Mouse (Mus musculus) lung, postnatal 10 days (tissue): ENCODE results near the gene Rsg1.
A peak's percentile ranks its signal among the peaks of the same experiment; 100 is the strongest.

Experiments used
- DNase-seq: peaks from one replicate; pipeline ENCODE4 v3.0.0; 2021

The Rsg1 gene

DNA sequence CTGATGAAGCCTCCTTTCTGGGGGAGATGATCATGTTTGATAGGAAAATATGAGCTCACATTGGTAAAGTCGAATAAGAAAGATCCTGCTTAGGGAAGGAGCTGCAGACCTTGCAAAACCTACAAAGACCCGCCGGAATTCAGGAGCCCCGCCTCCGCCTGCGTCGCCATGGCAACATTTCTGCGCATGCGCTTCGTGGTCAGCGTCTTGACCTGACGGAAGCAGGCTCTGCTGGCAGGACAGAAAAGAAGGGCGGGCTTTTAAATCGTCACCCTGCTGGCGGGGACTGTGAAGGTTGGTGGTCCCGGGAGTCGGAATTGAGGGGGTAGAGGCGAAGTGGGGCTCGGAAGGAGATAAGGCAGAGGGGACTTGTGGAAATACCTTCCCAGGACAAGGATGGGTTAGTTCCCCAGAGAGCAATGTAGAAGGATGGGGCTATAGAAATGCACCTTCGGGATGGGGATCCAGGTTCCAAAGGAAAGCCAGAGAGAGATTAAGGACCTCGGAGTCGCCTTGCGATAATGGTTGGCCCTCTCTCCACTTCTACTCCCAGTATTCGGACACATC lies at the start of gene Rsg1:
Rsg1 (plus strand) TSS at position 187 of the 567 bp plus-strand sequence.
- DNase-seq = peak; percentile 96

DNA sequence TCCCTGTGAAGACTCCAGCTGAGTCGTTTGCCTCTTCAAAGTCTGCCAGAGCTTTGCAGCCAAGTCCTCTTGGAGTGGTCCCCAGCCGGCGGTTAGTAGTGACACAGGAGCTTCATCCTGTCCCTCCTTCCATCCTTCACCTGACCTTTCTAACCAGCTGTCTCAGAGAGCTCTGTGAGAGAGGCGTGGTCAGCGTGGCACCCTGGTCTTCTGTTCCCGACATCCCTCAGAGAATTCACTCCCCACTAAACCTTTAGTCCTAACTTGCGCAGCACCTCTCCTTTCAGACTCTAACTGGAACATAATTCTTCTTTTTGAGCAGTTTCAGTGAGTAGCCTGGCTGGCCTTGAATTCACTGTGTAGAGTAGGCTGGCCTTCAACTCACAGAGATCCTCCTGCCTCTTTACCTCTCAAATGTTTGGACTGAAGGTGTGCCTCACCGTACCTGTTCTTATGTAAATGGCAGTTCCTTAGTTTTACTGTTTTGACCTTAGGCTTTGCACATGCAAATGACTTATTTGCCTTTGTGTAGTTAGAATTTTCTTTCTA lies 47.9 kb upstream of the Rsg1 start:
- no peak for DNase-seq

DNA sequence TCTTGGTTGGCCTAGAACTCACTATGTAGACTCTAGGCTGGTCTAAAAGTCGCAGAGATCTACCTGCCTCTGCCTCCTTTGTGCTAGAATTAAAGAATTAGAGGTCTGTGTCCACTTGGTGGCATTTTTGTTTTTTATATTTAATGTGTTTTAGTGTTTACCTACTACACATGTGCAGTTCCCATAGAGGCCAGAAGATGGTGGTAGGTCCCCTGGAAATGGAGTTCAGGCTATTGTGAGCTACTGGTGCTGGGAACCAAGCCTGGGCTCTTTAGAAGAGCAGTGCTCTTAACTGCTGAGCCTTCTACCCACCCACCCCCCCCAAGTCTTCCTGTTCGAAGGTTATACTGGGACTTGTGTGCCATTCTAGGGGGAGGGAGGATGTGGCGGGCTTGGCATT lies 46.6 kb upstream of the Rsg1 start:
- DNase-seq = no peak

DNA sequence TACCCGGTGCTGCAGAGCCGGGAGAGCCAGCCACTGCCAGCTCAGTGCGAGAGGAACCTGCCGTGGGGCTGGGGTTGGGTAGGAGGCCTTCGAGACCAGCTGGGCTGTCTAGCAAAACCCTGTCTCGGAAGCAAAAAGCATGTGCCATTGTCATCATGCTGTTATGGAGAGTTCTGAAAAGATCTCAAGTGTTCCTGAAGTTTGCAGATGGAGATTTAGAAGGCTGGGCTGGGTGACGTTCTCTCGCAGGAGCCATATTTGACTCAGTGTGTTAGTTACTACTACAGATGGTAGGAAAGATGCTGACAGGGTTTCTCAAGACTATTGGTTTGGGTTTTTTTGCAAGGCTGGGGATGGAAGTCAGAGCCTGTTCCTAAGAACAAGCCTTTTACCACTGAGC lies 41.6 kb upstream of the Rsg1 start:
- no peak for DNase-seq

DNA sequence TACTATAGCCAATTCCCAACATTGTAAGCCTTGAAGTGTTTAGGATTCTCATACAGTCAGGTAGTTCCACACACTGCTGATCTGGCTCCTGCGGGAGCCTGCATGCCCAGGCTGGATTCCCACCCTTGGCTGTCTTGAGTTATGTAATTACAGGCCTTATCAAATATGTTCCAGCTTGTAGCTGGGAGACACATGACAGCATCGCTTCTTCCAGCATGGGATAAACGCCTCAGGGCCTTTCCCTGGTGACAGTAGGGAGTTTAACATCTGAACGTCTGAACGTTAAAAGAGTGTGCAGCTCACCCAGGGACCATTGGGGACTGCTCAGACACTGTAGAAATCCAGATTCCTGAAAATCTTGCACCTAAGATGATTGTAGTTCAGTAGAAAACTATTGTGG lies 38.0 kb upstream of the Rsg1 start:
- DNase-seq = no peak

DNA sequence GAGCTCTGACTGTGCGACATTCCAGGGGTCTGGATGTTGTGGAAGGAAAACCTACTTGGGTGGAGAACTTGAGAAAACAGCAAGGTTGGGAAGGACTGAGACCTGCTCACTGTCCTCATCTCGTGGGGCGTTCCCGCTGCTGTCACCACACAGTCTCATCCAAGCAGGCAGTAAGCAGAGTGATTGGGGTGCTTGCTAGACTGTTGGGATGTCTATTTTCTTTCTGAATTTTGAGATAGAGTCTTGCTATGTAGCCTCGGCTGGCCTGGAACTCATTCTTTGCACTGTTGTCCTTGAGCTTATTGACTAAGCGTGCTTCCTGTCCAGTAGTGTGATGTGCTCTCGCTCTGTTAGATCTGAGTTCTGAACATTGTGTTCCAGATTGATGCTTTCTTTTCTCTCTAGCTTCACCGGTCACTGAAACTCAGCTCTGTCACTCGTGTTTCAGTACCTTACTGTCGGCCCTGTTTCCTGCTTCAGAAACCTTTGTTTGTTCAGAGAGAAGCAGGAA lies 37.4 kb upstream of the Rsg1 start:
- no peak for DNase-seq

DNA sequence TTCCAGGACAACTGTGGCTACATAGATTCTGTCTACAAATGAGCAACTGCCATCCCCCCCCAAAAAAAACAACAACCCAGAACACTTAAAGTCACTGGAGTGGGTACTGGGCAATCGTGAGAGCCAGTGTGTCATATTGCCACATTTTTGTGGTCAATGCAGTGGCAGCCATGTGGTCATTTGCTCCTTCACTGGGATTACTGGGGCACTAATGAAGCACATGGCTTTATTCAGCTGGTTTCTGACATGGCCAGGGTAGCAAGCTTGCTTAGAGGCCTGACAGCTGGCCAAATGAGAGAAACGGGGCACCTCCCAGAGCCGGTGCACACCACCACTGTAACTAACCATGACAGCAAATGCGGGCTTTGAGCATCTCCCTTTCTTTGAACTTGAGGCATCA lies 35.3 kb upstream of the Rsg1 start:
- DNase-seq = no peak

DNA sequence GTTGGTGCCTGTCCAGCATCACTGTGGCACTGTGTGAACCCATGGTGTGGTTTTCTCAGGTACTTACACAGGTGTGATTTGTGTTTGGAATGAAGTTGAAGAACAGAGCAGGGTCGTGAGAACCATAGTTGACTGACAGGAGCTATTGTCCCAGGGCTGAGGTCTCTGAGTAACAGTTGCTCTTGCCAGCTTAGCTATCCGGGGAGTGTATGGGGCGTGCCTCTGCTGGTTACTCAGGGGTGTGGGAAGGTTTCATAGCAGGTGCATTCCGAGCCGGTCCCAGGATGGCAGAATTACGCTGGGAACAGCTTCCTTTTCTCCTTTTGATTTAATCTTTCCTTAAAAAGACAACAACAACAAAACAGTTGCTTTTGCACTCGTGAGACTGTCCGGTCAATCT lies 32.9 kb upstream of the Rsg1 start:
- no peak for DNase-seq

DNA sequence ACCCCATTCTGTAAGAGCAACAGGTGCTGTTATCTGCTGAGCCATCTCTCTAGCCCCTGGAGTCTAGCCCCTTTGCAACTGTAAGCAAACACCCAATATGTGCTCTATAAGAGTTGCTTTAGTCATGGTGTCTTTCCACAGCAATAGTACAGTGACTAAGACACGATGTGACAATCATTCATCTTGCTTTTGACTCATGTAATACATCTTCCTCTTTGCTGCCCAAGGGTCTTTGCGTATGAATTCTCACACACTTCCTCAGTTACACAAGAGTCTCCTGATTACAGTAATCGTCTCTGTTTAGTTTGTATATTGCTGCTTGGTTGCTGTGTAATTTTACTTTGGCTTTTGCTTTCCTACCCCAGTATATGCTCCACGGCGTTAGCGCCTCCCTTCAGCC lies 31.8 kb upstream of the Rsg1 start:
- DNase-seq = no peak

DNA sequence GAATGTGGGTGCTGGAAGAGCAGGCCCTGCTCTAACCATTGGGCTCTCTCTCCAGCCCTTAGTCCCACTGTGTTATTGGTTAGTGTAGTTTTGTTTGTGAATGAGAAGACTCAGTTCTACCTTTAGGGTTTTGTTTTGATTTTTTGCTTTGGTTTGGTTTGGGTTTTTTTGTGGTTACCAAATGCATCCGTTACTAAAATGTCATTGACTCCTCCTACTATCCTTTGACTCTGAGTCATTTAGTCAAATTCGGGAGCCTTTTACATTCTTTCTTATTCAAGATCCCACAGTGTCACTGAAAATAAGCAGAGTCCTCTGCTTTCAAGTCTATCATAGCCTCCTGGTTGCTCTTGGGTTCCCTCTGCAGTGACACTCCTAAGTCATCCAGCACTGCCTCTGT lies 29.8 kb upstream of the Rsg1 start:
- no peak for DNase-seq

DNA sequence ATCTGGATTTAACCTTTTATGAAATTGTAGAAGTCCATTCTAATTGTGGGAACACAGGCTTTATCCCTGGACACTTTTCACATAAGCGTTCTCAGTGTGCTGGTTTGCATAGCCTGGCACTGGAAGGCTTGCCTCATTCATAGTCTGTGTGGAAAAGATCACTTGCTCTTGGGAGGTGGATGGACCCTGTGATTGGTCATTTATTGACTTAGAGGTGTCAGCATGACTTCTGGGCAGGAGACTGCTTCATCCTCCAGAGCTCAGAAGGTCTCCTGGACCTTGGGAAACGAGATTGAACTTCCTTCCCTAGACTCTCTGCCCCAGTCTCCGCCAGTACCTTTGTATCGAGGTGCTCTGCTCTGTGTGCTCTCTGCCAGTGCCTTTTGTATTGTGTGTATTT lies 29.3 kb upstream of the Rsg1 start:
- no peak for DNase-seq

DNA sequence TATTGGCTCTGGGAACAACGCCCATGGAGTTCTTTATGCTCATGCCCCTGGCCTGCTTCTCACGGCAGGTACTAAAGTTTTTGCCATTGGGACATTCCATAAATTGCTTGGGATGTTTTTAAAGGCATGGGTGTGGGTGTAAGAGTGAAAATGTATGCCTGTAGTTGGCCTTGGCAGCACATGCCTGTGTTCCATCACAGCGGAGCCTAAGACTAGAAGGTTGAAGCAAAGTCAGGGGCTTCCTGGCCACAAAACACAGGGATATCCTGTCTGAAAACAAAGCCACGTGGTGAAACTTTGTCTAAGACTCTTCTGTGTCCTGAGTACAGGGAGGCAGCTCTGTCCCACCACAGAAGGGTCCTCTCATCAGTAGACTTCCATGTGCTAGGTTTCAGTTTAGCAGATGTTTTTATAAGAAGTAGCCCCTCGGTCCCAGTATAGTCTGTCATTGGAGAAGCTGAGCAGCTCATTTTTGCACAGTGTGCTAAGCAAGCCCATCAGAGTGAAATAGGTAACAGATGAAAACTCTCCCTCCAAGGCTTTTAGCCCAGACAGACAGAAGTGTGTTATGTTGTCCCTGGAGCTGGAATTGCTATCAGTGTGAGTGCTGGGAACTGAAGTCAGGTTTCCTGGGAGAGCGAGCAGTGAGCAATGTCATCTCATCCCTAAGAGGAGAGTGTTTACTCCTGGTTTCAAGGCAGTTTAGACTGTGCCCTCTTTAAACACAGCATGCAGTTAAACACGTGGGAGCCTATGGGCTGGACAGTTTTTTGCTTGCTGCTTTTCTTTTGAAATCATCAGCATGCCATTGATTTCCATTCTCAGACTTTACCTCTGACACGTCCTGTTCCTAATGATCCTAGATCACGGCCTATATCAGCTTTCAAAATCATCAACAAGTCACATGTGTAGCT lies 26.6 kb upstream of the Rsg1 start:
- DNase-seq = no peak

DNA sequence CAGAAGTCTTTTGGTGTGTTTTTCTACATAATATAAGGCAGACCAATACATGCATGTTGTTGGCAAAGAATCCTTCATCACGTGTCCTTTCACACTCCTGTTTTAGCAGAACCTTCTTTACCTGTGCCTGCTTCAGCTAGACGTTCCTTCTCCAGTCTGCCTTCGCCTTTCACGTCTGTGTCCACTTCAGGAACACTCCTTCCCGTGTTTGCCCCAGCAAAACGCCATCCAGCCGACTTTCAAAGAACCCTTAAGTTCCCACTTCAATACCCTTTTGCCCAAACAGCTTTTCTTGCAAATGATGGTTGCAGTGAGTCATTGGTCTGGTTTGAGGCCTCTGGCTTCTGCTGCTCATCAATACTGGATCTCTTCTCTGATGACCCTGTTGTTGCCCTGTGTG lies 22.5 kb upstream of the Rsg1 start:
- no peak for DNase-seq

DNA sequence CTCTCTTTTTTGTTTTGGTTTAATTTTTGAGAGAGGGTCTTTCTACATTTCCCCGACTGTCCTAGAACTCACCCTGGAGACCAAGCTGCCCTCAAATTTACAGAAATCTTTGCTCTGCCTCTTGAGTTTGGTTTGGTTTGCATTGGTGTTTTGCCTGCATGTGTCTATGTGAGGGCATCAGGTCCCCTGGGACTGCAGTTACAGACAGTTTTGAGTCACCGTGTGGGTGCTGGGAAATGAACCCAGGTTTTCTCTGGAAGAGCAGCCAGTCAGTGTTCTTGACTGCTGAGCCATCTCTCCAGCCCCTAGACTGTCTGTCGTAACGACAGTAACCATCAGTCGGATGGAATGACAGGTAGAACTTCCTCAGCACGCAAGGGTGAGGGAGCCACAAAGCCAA lies 19.2 kb upstream of the Rsg1 start:
- DNase-seq = no peak

DNA sequence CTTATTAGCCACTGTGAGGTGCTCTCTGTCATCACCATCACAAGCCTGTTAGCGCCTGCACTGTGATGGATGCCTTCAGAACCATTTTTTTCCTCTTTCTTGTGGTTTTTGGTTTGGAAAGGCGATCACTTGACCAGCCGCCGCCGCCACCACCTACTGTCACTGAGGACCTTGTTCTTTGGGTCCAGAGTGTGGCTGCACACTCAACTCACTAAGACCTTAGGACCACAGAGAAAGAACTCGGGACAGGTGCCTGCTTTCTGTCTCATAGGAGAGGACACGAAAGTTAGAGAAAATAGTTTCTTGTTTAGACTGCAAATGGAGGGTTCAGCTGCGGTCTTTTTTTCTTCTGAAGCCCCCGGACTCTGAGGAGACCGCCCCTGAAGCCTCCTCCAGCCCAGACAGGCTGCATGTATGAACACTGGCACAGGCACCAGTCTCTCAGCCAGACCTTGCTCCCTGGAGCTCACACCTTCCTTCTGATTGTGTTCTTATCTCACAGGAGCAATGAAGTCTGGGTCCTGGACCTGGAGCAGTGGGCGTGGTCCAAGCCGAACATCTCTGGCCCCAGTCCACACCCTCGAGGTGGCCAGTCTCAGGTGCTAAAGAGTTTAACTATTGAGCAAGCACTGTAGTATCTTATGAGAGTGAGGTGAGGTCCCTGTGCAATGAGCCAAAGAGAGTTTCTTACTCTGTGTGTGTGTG lies 16.6 kb upstream of the Rsg1 start:
- DNase-seq = no peak

DNA sequence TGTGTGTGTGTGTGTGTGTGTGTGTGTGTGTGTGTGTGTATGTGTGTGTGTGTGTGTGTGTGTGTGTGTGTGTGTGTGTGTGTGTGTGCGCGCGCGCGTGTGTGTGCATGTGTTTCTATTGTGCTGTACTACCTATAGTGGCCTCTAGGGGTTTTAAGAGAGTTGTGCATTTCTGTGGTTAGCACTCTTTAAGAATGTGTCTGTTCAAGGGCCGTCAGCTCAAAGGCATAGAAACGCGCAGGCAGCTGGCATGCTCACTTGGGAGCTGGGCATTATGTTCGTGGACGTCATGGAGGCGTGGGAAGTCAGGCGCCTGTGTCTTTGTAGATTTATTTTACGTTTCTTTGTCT lies 16.1 kb upstream of the Rsg1 start:
- DNase-seq = no peak

DNA sequence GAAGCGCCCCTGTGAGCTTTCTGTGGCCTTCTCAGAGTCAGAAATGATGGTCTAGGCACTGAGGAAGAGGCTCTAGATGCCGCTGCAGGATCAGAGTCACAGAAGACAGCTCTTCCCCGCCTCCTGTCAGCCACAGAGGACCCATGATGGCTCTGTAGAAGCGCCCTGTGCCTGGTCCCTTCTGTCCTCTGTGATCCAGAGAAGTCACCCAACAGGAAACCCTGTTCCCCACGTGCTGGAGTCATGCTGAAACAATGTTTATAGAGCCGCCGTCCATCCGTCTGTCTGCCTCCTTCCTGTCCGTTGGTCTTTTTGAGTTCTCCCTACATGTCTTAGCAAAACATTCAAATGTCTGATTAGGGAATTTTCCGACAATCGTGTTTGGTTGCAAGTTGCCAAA lies 12.8 kb upstream of the Rsg1 start:
- peak; percentile 51 for DNase-seq

DNA sequence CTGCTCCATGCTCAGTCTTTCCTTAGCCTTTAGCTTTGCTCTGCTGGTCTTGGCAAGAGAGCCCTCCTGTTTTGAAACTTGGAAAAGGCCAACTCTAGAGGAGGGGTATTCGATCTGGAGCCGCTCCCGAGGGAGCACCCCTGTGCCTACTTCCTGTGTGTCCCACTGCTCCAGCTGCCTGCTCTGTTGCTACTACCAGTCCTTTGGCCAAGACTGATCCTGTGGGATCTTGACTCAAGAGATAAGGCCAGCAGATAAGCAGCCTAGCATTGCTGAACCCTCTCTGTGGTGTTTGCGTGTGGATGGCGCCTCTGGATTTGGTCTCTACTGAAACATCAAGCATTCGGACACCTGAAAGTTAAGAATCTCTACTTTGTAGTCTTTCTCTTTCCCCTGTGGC lies 11.6 kb upstream of the Rsg1 start:
- DNase-seq = no peak

DNA sequence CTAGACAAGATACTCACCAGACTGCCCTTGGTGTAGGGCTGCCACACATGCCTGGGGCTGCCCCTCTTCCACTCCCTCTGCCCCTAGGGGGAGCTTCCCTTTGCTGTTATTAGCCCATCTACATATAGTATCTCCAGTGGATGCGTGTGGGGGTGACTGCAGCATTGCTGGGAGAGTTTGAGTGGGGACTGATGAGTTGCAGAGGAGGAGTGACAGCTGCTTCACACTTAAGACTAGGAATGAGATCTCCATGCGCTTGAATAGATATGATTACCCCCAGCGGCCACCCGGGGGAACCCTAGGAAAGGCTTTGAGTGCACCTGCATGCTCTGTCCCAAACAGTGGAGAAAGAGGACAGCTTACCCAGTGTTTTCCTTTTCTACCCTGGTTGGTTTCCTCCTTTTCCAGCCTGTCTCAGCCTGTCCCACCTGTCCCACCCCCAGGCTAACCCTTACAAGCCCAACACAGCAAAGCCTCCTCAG lies 9.1 kb upstream of the Rsg1 start:
- DNase-seq = peak; percentile 66

DNA sequence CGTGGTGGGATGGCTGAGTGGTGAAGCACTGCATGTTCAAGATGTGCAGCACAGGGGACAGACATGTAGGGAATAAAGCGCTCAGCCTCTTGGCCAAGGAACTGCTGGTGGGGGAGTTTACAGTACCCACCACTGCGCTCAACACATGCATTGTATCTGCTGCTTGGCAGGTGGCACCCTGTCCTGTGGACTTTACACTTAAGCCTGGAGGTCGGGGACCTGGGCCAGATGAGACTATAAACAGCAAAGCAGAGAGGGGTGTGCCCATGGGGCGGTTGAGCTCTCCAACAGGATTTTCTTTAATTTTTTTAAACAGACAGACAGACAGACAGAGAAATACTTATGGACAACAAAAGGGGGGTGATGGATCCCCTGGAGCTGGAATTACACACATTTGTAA lies 6.7 kb upstream of the Rsg1 start:
- no peak for DNase-seq

DNA sequence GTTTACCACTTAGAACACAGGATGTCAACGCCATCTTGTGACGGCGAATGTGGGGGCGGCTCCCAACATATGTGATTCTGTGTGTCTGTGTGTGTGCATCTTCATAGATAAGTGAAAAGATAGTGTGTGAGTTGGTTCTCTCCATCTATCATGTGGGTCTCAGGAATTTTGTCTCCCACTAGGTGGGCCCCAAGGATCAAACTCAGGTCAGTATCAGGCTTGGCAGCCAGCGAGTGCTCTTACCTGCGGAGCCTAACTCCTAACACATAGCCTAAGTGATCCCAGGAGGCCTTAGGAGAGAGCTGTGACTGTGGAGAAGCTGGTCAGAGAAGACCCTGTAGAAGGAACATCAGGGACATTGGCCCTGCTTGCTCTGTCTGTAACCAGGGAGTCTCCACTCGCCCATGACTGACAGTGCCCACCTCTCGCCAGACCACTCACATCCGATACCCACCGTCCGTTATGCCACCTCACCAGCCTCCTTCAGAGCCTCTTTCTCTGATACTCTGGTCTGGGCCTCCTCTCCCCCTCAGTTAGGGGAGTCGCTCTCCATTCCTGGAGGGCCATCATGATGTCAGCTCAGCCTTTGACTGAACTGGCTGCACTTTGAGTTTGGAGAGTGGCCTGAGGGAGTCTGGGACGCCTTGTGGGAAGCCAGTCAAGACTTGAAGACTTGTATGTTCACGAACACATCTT lies 3.1 kb upstream of the Rsg1 start:
- DNase-seq = no peak

DNA sequence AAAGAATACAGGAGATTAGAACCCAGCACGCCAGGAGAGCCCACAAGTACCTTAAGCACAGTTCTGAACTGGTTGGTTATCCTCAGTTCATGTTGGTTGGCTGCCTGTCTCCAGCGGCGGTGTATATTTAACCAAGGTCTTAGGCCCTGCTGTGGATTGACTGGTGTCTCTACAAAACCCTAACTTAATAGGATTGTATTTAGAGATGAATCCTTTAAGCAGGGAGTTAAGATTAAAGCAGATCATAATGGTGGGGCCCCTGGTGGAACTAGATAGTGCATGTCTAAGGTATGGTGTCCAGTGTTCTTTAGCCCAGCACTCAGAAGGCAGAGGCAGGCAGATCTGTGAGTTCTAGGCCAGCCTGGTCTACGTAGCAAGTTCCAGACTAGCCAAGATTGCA lies 2.1 kb upstream of the Rsg1 start:
- no peak for DNase-seq

DNA sequence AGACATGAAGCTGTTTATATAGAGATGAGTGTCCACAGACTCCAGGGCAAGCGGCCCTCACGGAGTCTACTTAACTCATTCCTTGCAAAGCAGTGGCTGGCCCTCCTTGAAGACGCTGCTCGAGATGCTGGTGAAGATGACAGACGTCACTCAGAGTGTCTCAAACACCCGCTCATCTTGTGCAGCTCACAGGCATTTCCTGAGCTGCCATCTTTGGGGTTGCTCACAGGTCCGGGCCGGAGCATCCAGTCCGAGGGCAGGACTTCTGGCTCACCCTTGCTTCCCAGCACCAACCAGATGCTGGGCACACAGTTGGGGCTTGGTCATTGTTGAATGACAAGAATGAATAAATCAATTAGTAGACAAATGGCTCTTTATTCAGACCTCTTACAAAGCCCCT lies 864 bp upstream of the Rsg1 start:
- DNase-seq = no peak
